Mouse (Mus musculus) cerebral cortex, adult 2 months (tissue): Measurements from ENCODE around the gene Sult6b2.

ENCODE experiments used
- WGBS: fragments of 180-500 bp; shearing (Covaris S2); methylation state at CpG from one replicate; pipeline ENCODE4 v1.1.7; 2018; 5-methylcytosine and 5-hydroxymethylcytosine counted together

The Sult6b2 gene

GRCm38 (mm10) chr6:142738225-142738624, 66.1 kb downstream of the Sult6b2 start:
- 94% methylated on average over 2 of the region's 2 CpGs for WGBS

DNA sequence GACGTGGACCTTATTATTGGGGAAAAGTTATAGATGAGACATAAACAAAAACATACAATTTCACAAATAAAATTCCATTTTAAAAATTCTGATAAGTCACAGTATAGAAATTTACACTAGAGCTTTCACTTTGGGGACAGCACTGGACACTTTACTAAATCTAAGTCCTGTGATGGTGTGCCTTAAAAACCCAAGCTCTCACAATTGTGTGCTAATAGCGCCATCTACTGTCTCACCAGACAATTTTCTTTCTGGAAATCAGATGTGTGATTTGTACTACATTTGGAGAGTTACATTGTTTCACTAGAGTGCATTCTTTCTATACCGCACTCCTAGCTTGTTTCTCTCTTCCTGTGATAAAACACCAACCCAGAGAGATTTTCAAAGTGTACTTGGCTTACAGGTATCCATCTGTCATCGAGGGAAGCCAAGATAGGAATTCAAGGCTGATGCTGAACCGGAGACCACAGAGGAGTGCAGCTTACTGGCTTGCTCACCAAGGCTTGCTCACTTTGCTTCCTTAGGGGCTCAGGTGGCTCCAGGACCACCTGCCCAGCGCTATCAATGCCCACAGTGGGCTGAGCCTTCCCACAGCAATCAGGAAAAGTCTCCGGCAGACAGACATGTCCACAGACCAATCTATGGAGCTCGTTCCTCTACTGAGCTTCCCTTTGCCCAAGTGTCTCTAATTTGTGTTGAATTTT, 68.8 kb downstream of the Sult6b2 start:
- 48% methylated on average over 8 of the region's 8 CpGs for WGBS
